Mouse (Mus musculus) WW6 (cell line): ENCODE measurements around the gene Retreg1.

ENCODE experiments used
- DNase-seq: peaks from one replicate; pipeline ENCODE4 v3.0.0-alpha.2; 2013; ENCODE audit warnings: low read depth, low spot score

The Retreg1 gene

GRCm38 (mm10) chr15:25830426-25830825 is 12.6 kb upstream of the Retreg1 start:
- no peak for DNase-seq

GRCm38 (mm10) chr15:25834282-25834681 is 8.7 kb upstream of the Retreg1 start:
- no peak for DNase-seq

GRCm38 (mm10) chr15:25834920-25835674 is 7.9 kb upstream of the Retreg1 start:
- no peak for DNase-seq

- DNase-seq, result no peak
These were observed 406 bp upstream of the Retreg1 start for GRCm38 (mm10) chr15:25842462-25843085.

- no peak for DNase-seq
These were observed 1.1 kb downstream of the Retreg1 start for GRCm38 (mm10) chr15:25844013-25844570.

GRCm38 (mm10) chr15:25844771-25845170 is 1.8 kb downstream of the Retreg1 start:
- DNase-seq, result no peak

- DNase-seq, result no peak
These were observed 4.7 kb downstream of the Retreg1 start for GRCm38 (mm10) chr15:25847576-25848168.

- no peak for DNase-seq
These were observed 7.6 kb downstream of the Retreg1 start for GRCm38 (mm10) chr15:25850552-25850951.

- DNase-seq, result no peak
These were observed 11.4 kb downstream of the Retreg1 start for GRCm38 (mm10) chr15:25854270-25854904.

- no peak for DNase-seq
These were observed 15.7 kb downstream of the Retreg1 start for GRCm38 (mm10) chr15:25858611-25859058.

GRCm38 (mm10) chr15:25859469-25859868 is 16.5 kb downstream of the Retreg1 start:
- no peak for DNase-seq

- no peak for DNase-seq
These were observed 18.9 kb downstream of the Retreg1 start for GRCm38 (mm10) chr15:25861900-25862299.

- DNase-seq, result no peak
These were observed 22.6 kb downstream of the Retreg1 start for GRCm38 (mm10) chr15:25865605-25866004.

- no peak for DNase-seq
These were observed 23.1 kb downstream of the Retreg1 start for GRCm38 (mm10) chr15:25866106-25866505.

GRCm38 (mm10) chr15:25869129-25869528 is 26.1 kb downstream of the Retreg1 start:
- DNase-seq, result no peak

- DNase-seq, result no peak
These were observed 28.5 kb downstream of the Retreg1 start for GRCm38 (mm10) chr15:25871470-25871869.

- DNase-seq, result no peak
These were observed 29.1 kb downstream of the Retreg1 start for GRCm38 (mm10) chr15:25872118-25872517.

GRCm38 (mm10) chr15:25872657-25873056 is 29.7 kb downstream of the Retreg1 start:
- no peak for DNase-seq

- DNase-seq, result no peak
These were observed 30.6 kb downstream of the Retreg1 start for GRCm38 (mm10) chr15:25873536-25873935.

- DNase-seq, result no peak
These were observed 33.7 kb downstream of the Retreg1 start for GRCm38 (mm10) chr15:25876601-25877161.

- DNase-seq, result no peak
These were observed 34.8 kb downstream of the Retreg1 start for GRCm38 (mm10) chr15:25877798-25878197.

GRCm38 (mm10) chr15:25879229-25879628 is 36.2 kb downstream of the Retreg1 start:
- no peak for DNase-seq
